Mouse (Mus musculus): Measurements from ENCODE around the gene Dzip3.

The Dzip3 gene

DNA sequence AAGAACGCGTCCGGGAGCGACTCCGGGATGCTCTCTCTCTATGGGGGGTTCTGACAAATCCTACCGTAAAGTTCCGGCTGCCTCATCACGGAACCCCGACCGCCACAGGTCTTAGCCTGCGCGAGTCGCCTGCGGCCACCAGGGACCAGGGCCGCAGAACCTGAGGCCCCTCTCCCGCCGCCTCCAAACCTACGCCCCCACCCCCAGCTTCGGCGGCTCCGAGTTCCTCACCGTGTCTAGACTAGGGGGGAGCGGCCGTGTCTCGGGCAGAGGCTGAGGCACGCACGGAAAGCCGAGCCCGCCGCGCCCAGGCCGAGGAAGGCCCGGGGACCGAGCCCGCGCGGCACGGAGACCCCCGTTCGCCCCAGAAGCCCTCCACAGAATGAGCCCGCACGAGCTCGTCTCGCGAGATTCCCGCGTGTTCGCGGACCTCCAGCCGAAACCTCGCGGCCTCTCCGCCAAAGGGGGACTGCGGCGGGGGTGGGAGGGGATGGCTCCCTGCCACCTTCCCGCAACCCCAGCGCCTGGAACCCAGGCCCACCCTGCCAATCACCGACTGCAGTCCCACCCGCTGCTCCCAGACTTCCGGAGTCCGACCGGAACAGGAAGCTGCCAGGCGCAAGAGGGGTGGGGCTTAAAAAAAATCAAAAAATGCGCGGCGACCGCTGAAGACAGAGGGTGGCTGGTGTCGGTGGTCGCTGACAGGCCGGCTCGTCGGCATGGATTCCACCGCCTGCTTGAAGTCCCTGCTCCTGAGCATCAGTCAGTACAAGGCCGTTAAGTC is at the start of gene Dzip3, which contains the start of gene Cip2a:
Gene Dzip3 (minus strand): TSS at position 607 of the 784 bp plus-strand sequence.
Gene Cip2a (plus strand): TSS at position 627 of the 784 bp plus-strand sequence.
- DNase-seq (ENCODE audit: extremely low spot score, low read depth, low spot score) = peak; percentile 56

DNA sequence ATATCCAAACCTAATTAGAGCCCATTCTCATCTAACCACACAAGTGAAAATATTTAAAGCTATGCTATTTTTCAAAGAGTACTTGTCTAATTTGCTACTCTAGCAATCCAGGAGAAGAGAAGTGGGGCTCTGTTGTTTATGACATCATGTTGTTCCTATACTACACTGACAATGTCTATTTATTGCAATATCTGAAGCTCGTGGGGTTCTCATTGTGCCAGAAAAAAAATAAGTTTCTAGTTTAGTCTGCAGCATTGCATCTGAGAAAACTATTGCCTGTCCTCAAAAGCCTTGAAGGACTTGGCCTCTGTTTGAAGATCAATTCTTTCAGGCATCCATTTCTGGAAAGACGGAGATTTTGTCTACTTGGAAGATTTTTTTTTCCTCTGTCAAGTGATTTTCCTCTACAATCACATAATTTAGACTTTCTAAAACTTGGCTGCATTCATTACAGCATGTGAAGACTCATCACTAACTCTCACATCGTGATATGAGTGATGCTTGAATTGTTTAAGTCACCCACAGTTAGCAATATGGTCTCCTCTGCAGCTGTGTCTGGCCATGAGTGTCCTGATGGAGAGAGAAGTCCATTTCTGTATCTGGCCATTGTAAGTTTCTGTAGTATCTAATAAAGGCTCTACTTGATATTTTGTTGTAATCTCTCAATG is 46.7 kb upstream of the Dzip3 start:
- no peak for DNase-seq (ENCODE audit: extremely low spot score, low read depth, low spot score)

DNA sequence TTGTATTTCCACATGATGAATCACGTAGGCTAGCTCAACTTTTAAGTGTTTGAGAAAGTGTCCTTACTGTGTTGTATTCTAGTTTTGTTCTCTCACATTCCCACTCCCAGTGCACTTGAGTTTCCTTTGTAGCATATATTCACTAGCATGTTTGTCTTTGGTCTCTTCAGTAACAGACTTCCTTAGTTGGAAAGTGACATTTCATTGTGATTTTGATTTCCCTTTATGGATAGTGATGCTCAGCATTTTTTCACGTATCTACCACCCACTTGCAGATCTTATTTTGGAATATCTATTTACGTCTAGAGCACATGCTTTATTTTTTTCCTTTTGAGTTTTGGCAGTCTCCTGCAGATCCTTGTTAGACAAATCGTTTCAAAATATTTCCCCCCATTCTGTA is 43.8 kb upstream of the Dzip3 start:
- no peak for DNase-seq (ENCODE audit: extremely low spot score, low read depth, low spot score)

DNA sequence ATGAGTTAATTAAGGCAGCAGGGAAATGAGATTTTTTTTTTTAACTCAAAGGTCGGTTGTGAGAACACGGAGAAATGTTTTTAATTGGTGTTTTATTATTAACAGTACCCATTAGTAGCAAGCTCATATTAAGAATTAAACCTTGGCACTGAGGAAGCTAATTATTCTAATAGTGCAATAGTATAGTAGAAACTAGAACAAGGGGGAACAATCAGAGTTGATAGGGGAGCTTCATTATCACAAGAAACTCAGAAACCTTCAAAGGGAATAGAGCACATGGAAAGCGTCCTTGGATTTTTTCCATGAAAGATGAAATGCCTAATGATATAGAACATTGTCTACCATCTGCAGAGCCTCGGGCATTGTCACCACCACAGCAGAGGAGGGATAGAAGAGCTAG is 41.9 kb upstream of the Dzip3 start:
- DNase-seq (ENCODE audit: extremely low spot score, low read depth, low spot score) = no peak

DNA sequence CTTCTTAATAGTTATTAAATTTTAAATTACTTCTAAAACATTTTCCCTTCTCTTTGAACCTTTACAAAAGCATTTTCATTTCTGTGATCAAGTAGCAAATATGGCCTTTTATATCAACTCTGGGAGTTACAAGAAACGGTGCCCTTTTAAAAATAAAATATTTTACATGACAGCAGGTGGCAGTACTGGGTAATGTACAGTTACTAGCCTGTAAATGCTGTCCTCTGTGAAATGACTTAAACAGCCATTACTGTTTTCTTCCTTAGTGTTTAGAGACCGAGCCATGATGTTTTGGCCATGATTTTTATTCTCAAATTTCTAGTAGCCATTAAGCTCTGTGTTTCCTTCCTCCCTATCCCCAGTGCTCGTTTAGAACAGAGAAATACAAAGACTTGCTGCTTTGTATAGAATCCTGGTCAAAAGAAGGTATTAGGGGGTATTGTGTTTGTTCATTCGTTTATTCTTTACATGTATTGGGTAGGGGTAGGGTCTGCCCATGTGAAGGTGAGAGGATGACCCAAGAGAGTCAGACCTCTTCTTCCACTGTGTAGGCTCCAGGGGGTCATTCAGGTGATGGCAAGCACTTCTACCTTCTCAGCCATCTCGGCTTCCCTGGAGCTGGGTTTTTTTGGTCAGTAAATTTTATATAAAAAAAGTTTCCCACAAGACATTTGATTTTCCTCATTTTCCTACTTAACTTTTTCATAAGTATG is 22.8 kb upstream of the Dzip3 start:
- DNase-seq (ENCODE audit: extremely low spot score, low read depth, low spot score) = no peak

DNA sequence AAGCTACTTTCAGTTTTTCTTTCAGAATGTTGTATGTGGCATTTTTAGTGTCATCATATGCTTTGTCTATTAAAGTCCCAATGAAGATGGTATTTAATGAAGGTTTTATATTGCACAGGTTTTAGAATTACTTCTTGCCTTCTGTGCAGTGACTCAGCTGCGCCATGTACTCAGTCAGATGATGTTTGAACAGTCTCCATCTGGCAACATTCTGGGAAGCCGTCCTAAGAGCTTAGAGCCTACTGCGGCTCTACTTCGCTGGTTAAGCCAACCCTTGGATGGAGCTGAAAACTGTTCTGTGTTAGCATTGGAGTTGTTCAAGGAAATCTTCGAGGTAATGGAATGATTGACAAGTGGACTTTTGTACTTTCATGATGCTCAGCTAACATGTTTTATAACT is 10.2 kb upstream of the Dzip3 start:
- DNase-seq (ENCODE audit: extremely low spot score, low read depth, low spot score) = no peak

DNA sequence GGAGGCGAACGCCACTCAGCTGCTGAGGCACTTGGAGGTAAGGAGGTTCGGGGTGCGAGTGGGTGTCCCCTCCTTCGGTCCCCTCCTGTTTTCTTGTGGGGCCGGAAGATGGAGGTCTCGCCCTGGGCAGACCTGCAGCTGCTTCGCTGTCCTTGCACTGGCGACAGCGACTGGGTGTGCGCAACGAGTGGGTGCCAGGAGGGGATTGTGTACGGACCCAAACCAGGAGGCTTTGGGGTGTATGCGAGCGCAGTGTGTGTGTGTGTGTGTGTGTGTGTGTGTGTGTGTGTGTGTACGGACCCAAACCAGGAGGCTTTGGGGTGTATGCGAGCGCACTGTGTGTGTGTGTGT is 353 bp upstream of the Dzip3 start:
- DNase-seq (ENCODE audit: extremely low spot score, low read depth, low spot score) = no peak

DNA sequence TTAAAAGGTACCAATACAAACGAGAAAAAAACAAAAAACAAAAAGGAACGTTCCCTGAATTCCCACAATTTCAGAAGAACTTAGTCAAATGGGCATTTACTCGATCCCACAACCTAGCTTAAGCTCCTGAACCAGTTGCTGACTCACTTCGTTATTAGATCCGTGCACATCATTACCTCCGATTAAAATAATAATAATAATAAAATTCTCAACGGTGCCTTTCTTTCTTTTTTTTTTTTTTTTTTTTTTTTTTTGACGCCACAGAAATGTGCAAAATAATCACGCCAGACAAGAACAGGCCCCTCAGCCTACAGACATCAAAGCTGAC is 770 bp downstream of the Dzip3 start:
- DNase-seq (ENCODE audit: extremely low spot score, low read depth, low spot score) = no peak

DNA sequence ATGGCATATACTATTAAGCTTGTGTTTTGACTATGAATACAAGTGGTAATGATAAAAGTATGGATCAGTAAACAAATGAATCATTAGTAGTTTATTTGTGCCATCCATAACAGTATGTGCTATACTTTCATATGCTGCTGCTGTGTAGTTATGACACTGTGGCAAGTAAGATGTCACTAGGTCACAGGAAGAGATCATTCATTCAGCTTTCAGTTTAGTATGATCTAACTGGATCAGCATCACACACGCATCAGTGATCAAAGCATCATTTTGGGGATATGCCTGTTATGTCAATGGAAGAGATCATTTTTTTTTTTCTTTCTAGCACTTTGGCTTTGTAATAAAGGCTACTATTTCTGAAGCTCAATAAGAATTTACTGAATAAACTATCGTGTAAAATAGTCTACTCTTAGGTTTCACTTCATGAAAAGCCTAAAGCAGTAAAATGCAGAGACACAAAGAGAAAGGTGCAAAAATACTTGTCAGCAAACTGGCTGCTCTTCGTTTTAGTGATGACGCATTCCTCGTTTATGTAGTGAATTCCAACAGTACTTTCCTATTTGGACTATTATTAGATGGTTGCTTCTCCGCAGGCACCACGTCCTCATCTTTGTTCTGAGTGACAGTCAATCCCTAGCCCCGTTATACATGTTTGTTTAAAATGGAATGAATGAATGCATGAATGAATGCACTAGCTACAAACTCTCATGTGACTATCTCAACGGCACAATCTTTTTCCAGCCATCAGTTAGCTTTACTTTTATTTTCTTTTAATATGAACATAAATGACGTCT is 1.3 kb downstream of the Dzip3 start:
- DNase-seq (ENCODE audit: extremely low spot score, low read depth, low spot score) = no peak

DNA sequence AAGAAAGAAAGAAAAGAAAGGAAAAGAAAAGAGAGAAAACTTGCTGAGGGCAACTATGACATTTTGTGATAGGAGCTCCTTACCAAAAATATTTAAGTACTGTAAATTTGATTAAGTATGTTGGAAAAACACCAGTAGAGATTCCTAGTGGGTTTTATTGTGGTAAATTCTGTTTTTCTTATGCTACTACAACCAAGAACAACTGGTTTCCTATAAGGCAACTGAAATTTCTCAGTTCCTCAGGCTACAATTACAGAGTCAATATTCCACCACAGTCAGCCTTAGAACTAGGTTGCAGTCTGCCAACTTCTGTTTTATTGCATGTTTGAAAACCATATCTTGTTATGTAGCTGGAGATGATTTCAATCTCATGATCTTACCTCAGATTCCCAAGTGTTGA is 4.3 kb downstream of the Dzip3 start:
- DNase-seq (ENCODE audit: extremely low spot score, low read depth, low spot score) = no peak

DNA sequence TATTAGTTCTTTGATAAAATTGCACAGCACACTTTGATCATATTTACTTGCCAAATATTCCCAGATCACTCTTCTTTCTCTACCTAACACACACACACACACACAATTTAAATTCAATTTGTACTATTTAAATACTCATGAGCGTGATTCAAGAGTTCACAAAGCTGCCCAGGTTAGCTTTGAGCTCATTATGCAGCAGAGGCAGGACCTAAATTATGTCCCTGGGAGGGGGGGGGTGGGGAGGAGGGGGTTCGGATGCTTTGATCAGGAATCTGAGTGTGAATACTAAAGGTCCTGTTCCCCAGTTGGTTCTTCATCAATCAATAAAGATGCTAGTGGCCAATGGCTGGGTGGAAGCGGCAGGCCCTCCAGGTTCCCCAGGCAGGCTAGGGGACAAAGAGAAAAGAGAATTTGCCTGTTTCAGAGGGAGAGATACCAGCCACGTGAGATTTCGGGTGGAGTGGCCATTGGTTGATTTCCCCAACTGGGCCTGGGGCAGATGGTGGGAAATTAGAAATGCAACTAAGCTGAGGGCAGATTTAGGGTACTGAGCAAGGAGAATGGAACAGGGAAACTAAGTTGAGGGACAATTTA is 8.8 kb downstream of the Dzip3 start:
- no peak for DNase-seq (ENCODE audit: extremely low spot score, low read depth, low spot score)

DNA sequence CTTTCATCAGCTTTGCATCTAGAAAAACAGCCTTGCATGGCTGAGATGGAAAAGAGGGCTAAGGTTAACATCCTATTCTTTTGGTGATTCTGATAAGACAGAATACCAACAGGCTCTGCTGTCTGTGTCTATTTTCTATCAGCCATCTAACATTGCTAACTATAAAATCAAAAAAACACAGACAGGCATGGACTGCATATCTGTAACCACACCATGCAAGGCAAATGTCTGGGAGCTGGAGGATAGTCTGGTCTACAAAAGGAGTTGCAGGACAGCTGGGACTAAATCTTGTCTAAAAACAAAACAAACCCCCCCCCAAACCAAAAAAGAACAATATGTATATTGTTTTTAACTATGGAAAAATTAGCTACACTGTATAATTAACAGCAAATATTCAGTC is 14.0 kb downstream of the Dzip3 start:
- no peak for DNase-seq (ENCODE audit: extremely low spot score, low read depth, low spot score)

DNA sequence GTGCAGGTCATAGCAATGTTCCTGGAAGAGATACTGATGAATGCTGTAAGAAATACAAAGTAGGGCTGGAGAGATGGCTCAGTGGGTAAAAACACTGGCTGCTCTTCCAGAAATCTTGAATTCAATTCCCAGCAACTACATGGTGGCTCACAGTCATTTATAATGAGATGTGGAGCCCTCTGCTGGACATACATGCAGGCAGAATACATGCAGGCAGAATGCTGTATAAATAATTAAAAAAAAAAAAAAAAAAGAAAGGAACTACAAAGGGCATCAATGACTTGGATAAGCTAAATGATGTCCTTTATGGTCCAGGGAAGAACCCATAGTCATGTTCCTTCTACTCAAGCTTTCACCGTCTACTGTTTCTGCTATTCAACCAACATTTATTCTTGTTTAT is 20.4 kb downstream of the Dzip3 start:
- no peak for DNase-seq (ENCODE audit: extremely low spot score, low read depth, low spot score)

DNA sequence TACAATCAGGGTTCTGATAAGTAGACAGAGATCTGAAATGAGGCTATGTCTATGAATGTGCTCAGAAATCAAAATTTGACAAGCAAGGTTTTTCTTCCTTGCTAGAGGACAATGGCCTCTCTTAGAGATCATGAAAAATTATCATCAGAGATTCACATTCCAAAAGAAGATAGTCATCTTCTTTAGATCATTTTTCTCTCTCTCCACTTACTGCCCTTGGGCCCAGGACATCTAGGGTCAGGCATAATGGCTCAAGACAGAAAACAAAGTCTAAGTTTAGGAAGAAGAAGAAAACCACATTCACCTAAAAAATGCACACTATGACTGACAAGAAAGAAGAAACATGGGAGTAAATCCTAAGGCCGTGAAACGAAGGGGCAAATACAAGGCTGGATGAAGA is 21.0 kb downstream of the Dzip3 start:
- no peak for DNase-seq (ENCODE audit: extremely low spot score, low read depth, low spot score)

DNA sequence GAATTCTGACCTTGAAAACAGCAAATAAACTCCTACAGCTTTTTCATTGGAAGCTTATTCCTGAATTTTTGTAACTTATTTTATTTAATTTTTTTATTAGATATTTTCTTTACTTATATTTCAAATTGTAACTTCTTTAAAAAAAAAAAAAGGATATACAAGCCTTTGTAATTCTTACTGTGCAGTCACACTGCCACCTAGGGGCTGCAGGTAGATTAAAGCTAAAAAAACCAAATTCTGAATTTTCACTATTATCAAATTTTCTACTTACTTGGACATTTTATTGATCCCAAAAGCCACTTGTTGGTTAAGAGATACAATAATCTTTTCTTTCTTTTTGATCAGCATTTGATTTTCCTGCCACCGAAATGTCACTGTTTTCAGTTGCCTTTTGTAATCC is 52.2 kb downstream of the Dzip3 start:
- no peak for DNase-seq (ENCODE audit: extremely low spot score, low read depth, low spot score)

DNA sequence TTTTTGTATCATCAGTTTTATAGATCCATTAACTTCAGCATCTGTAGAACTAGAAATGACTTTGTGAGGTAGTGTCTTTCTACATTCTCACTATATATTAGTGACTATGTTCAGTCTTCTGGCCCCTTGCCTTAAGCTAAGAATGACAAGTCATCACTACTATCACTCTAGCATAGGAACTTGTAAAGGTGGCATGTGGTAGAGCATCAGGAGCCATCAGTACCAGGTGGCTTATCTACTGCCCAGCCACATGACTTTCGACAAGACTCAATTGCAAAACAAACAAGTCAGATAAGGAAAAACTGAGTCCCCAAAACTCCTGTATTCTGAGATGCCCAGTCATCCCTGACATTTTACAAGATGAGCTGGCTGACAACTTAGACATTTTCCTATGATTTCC is 70.2 kb downstream of the Dzip3 start:
- DNase-seq (ENCODE audit: extremely low spot score, low read depth, low spot score) = no peak

DNA sequence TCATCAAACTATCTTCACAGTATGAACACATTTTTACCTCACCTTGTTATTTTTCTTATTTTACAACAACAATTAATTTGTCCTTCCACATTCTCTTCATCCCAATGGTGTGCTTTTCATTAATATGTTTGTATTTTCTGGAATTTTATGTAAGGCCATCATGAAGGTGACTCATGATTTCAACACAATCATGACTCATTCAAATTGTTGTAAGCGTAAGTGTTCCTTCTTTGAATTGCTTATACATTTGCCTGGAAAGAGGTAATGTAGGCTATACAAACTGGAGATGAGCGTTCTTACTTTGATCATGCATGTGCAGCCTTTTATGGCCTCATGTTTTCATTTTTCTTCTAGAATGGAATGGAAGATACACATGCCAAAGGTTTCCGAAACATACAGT is 80.8 kb downstream of the Dzip3 start:
- DNase-seq (ENCODE audit: extremely low spot score, low read depth, low spot score) = no peak

DNA sequence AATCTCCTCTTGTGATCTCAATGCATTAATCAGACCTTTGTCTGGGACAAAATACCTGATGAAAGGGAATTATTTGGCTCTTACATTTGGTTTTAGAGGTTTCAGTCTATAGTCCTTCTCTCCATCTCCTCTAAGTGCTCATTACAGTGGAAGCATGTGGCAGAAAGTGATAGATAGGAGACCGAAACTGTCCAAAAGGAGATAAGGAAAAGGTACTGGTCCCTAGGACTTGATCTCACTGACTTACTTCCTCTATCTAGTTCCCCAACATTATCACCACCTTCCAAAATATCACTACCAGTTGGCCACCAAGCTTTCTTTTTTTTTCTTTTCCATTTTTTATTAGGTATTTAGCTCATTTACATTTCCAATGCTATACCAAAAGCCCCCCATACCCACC is 82.8 kb downstream of the Dzip3 start:
- no peak for DNase-seq (ENCODE audit: extremely low spot score, low read depth, low spot score)

DNA sequence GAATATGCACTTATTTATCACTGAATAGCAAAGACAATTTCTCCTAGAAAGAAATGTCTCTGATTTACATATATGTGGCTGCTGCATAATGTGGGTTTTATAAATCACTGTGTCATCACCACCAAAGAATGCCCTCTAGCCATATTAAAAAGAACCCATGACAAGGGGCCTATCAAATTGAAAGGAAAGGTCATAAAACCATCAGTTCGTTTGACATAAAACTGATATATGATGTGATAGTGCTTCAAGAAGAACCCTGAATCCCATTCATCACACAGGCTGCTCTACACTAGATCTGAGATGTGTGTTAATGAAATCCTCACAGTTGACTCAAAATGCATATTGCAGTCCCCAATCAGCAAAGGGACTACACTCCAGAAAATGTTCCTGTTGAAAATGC is 94.1 kb downstream of the Dzip3 start:
- no peak for DNase-seq (ENCODE audit: extremely low spot score, low read depth, low spot score)

DNA sequence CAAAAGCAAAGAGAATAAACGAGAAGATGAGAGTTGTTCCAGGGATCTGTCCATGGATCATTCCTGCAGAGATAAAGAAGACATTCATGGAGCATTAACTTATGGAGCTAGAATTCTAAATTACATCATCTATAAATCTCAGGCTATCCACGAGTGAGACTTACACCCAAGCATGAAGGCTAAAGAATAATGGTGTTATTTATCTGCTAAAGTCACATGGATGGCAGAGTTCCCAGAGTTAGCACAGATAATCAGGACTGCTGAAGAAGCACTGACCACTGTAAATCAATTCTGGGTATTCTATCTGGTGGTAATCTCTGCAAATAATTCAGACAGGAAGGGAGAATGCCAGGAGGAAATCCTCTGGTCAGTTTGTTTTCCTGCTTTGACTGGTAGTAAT is 103.2 kb downstream of the Dzip3 start:
- no peak for DNase-seq (ENCODE audit: extremely low spot score, low read depth, low spot score)
